ENCODE assay signal across 15 mouse cellular contexts in the genomic region with DNA sequence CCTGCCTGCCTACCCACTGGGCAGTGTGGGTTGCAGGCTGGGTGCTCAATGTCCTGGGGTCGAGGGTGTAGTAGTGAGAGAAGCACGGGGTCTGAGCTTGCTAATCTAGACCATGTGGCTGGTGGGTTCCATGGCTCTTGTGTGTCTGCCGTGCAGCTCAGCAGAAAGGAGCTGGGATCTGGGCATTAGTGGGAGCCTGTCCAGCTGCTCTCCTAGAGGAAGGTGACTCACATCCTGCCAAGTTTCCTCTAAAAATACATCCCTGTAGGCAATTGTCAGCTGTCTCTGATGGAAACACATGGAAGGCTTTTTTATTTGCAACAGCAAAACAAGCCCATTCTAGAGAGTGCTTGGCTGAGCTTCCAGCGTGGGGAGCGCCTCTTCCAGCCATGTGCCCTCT. TPM values are rescaled to one million over a fixed set of nuclear protein-coding genes. Genes with fewer than 3 reads are reported as not detected.
"Had no signal": no experiment of that assay in that cellular context is flagged by ENCODE, and none has a peak within 500 bp of the region (broad histone marks: within the 10 kb centered on the region; RNA-seq: fewer than 3 reads in every experiment).

No protein-coding gene starts in this region.

RNA-seq across cellular contexts. Expression of a gene that starts 19.9 kb away (rescaled TPM):
- polyA plus RNA-seq: macrophage had no signal

RNA-seq across cellular contexts. Expression of a gene that starts 44.3 kb away (rescaled TPM):
- polyA plus RNA-seq: limb, embryonic 10.5 days; limb, embryonic 11.5 days; limb, embryonic 12.5 days; limb, embryonic 15.5 days; liver, adult 2 months; liver, embryonic 11.5 days; liver, embryonic 12.5 days; liver, embryonic 16.5 days; liver, postnatal 0 days; lung, embryonic 14.5 days; lung, embryonic 16.5 days; macrophage; midbrain, embryonic 10.5 days; midbrain, embryonic 13.5 days; midbrain, postnatal 0 days had no signal
